Mouse (Mus musculus) MEL (cell line): Measurements from ENCODE around the gene Caskin1. TPM values are rescaled to one million over a fixed set of nuclear protein-coding genes. Genes with fewer than 3 reads are reported as not detected.

Source experiments
- DNase-seq: peaks from one replicate; pipeline ENCODE4 v3.0.0; 2011; ENCODE audit warnings: low read depth, low spot score
- H3K27ac ChIP-seq: 2 replicates; pipeline ENCODE4 v1.5.1; 2012; ENCODE audit warnings: low read depth, mild to moderate bottlenecking, control low read depth, low read length, moderate library complexity; ENCODE audit not compliant: control insufficient read depth
- H3K27me3 ChIP-seq, 2 experiments: fragments of 150-350 bp in 1 of 2; sonication (generic) in 1 of 2; 2 replicates each; pipeline ENCODE4 v1.6.1; 2012; ENCODE audit warnings: low read length in 2 of 2, mild to moderate bottlenecking in 2 of 2, improper control_type of control experiment in 1 of 2, moderate library complexity in 1 of 2; ENCODE audit not compliant: insufficient read depth in 2 of 2, control insufficient read depth in 1 of 2
- H3K36me3 ChIP-seq, 2 experiments: 2 replicates each; pipeline ENCODE4 v1.6.1; 2012 to 2014; ENCODE audit warnings: low read length in 2 of 2, improper control_type of control experiment in 1 of 2, inconsistent platforms in 1 of 2, mild to moderate bottlenecking in 1 of 2; ENCODE audit not compliant: insufficient read depth in 2 of 2, control insufficient read depth in 1 of 2
- H3K4me1 ChIP-seq, 2 experiments: fragments of 150-350 bp in 1 of 2; sonication (generic) in 1 of 2; 2 replicates each; pipeline ENCODE4 v1.6.1; 2012; ENCODE audit warnings: low read length in 2 of 2, improper control_type of control experiment in 1 of 2, mild to moderate bottlenecking in 1 of 2; ENCODE audit not compliant: insufficient read depth in 2 of 2, control insufficient read depth in 1 of 2
- H3K4me3 ChIP-seq, 2 experiments: fragments of 150-350 bp in 1 of 2; sonication (generic) in 1 of 2; 2 replicates each; pipeline ENCODE4 v1.5.1; 2012; ENCODE audit warnings: low read depth in 2 of 2, low read length in 2 of 2, mild to moderate bottlenecking in 2 of 2, moderate library complexity in 2 of 2, control low read depth in 1 of 2, improper control_type of control experiment in 1 of 2; ENCODE audit not compliant: control insufficient read depth in 1 of 2, insufficient read depth in 1 of 2
- H3K79me2 ChIP-seq: 2 replicates; pipeline ENCODE4 v1.6.1; 2012; ENCODE audit warnings: mild to moderate bottlenecking, low read length, moderate library complexity; ENCODE audit not compliant: control insufficient read depth, poor library complexity, insufficient read depth
- H3K9ac ChIP-seq: 2 replicates; pipeline ENCODE4 v1.6.1; 2012; ENCODE audit warnings: low read depth, mild to moderate bottlenecking, control low read depth, low read length, moderate library complexity; ENCODE audit not compliant: control insufficient read depth, poor library complexity, severe bottlenecking
- H3K9me3 ChIP-seq: fragments of 150-350 bp; sonication (generic); replicated peaks from 2 replicates; pipeline ENCODE4 v1.6.1; 2012; ENCODE audit warnings: mild to moderate bottlenecking, low read length, improper control_type of control experiment, moderate library complexity; ENCODE audit not compliant: insufficient read depth
- BHLHE40 ChIP-seq: IDR thresholded peaks from 2 replicates; pipeline ENCODE4 v1.6.1; 2012; ENCODE audit warnings: low read depth, mild to moderate bottlenecking, inconsistent platforms, low read length, improper control_type of control experiment, borderline replicate concordance
- CTCF ChIP-seq, 3 experiments: IDR thresholded peaks in 2 of 3; conservative IDR thresholded peaks in 1 of 3; 2 replicates each; pipeline ENCODE4 v1.5.1; 2011 to 2012; ENCODE audit warnings: low read length in 3 of 3, low read depth in 2 of 3, mild to moderate bottlenecking in 2 of 3, improper control_type of control experiment in 1 of 3, inconsistent platforms in 1 of 3, mixed read lengths in 1 of 3, moderate library complexity in 1 of 3; ENCODE audit not compliant: control insufficient read depth in 1 of 3, insufficient read depth in 1 of 3, poor library complexity in 1 of 3, severe bottlenecking in 1 of 3
- E2F4 ChIP-seq: IDR thresholded peaks from 2 replicates; pipeline ENCODE4 v1.6.1; 2011; ENCODE audit warnings: low read depth, low read length, improper control_type of control experiment, borderline replicate concordance
- ELF1 ChIP-seq: IDR thresholded peaks from 2 replicates; pipeline ENCODE4 v1.6.1; 2014; ENCODE audit warnings: low read depth, mild to moderate bottlenecking, inconsistent platforms, low read length, improper control_type of control experiment, moderate library complexity
- EP300 ChIP-seq, 2 experiments: IDR thresholded peaks; 2 replicates each; pipeline ENCODE4 v1.6.1; 2011; ENCODE audit warnings: improper control_type of control experiment in 2 of 2, low read length in 2 of 2, low read depth in 1 of 2, mild to moderate bottlenecking in 1 of 2
- ETS1 ChIP-seq: IDR thresholded peaks from 2 replicates; pipeline ENCODE4 v1.6.1; 2012; ENCODE audit warnings: low read depth, mild to moderate bottlenecking, inconsistent platforms, low read length, improper control_type of control experiment, moderate library complexity
- GABPA ChIP-seq: IDR thresholded peaks from 2 replicates; pipeline ENCODE4 v1.6.1; 2012; ENCODE audit warnings: low read depth, mild to moderate bottlenecking, inconsistent platforms, low read length, improper control_type of control experiment, moderate library complexity
- GATA1 ChIP-seq: IDR thresholded peaks from 2 replicates; pipeline ENCODE4 v1.6.1; 2011; ENCODE audit warnings: low read depth, low read length, improper control_type of control experiment
- HCFC1 ChIP-seq: IDR thresholded peaks from 2 replicates; pipeline ENCODE4 v1.6.1; 2012; ENCODE audit warnings: low read depth, mild to moderate bottlenecking, inconsistent platforms, low read length, improper control_type of control experiment, moderate library complexity
- KAT2A ChIP-seq: conservative IDR thresholded peaks from 2 replicates; pipeline ENCODE4 v1.6.1; 2012; ENCODE audit warnings: low read depth, low read length, improper control_type of control experiment, inconsistent platforms
- MAX ChIP-seq: IDR thresholded peaks from 2 replicates; pipeline ENCODE4 v1.6.1; 2011; ENCODE audit warnings: low read length, improper control_type of control experiment
- MAZ ChIP-seq: IDR thresholded peaks from 2 replicates; pipeline ENCODE4 v1.6.1; 2012; ENCODE audit warnings: low read depth, mild to moderate bottlenecking, inconsistent platforms, low read length, improper control_type of control experiment
- MEF2A ChIP-seq: IDR thresholded peaks from 2 replicates; pipeline ENCODE4 v1.6.1; 2014; ENCODE audit warnings: low read depth, mild to moderate bottlenecking, inconsistent platforms, low read length, improper control_type of control experiment; ENCODE audit not compliant: poor library complexity, insufficient replicate concordance, severe bottlenecking; ENCODE audit errors: extremely low read depth
- MYB ChIP-seq: IDR thresholded peaks from 2 replicates; pipeline ENCODE4 v1.6.1; 2011; ENCODE audit warnings: mild to moderate bottlenecking, low read depth, low read length, improper control_type of control experiment
- MYC ChIP-seq: IDR thresholded peaks from 2 replicates; pipeline ENCODE4 v1.6.1; 2011; ENCODE audit warnings: low read depth, mild to moderate bottlenecking, low read length, improper control_type of control experiment, moderate library complexity
- NELFE ChIP-seq: IDR thresholded peaks from 2 replicates; pipeline ENCODE4 v1.6.1; 2011; ENCODE audit warnings: low read depth, low read length, improper control_type of control experiment
- NRF1 ChIP-seq: IDR thresholded peaks from 2 replicates; pipeline ENCODE4 v1.6.1; 2014; ENCODE audit warnings: low read depth, mild to moderate bottlenecking, inconsistent platforms, low read length, improper control_type of control experiment, moderate library complexity; ENCODE audit not compliant: poor library complexity, insufficient read depth, severe bottlenecking
- POLR2AphosphoS2 ChIP-seq: IDR thresholded peaks from 2 replicates; pipeline ENCODE4 v1.6.1; 2011; ENCODE audit warnings: low read length, improper control_type of control experiment
- RAD21 ChIP-seq: IDR thresholded peaks from 2 replicates; pipeline ENCODE4 v1.6.1; 2011; ENCODE audit warnings: mild to moderate bottlenecking, low read depth, low read length, improper control_type of control experiment
- RCOR1 ChIP-seq: IDR thresholded peaks from 2 replicates; pipeline ENCODE4 v1.6.1; 2012; ENCODE audit warnings: low read depth, mild to moderate bottlenecking, inconsistent platforms, low read length, improper control_type of control experiment
- SIN3A ChIP-seq: IDR thresholded peaks from 2 replicates; pipeline ENCODE4 v1.6.1; 2012; ENCODE audit warnings: low read length, improper control_type of control experiment, inconsistent platforms
- SMC3 ChIP-seq: IDR thresholded peaks from 2 replicates; pipeline ENCODE4 v1.6.1; 2011; ENCODE audit warnings: low read depth, low read length, improper control_type of control experiment
- TBP ChIP-seq: IDR thresholded peaks from 2 replicates; pipeline ENCODE4 v1.8.0; 2011; ENCODE audit warnings: low read depth, low read length, improper control_type of control experiment
- UBTF ChIP-seq: IDR thresholded peaks from 2 replicates; pipeline ENCODE4 v1.6.1; 2012; ENCODE audit warnings: low read depth, mild to moderate bottlenecking, inconsistent platforms, low read length, improper control_type of control experiment, moderate library complexity, borderline replicate concordance; ENCODE audit not compliant: insufficient read depth
- USF1 ChIP-seq: IDR thresholded peaks from 2 replicates; pipeline ENCODE4 v1.6.1; 2014; ENCODE audit warnings: low read depth, mild to moderate bottlenecking, inconsistent platforms, low read length, improper control_type of control experiment, moderate library complexity
- ZC3H11A ChIP-seq: IDR thresholded peaks from 2 replicates; pipeline ENCODE4 v1.6.1; 2012; ENCODE audit warnings: low read depth, mild to moderate bottlenecking, inconsistent platforms, low read length, improper control_type of control experiment
- ZKSCAN1 ChIP-seq: IDR thresholded peaks from 2 replicates; pipeline ENCODE4 v1.6.1; 2012; ENCODE audit warnings: low read depth, mild to moderate bottlenecking, inconsistent platforms, low read length, improper control_type of control experiment, moderate library complexity
- ZMIZ1 ChIP-seq: IDR thresholded peaks from 2 replicates; pipeline ENCODE4 v1.6.1; 2012; ENCODE audit warnings: low read depth, mild to moderate bottlenecking, inconsistent platforms, low read length, improper control_type of control experiment, moderate library complexity
- ZNF384 ChIP-seq: IDR thresholded peaks from 2 replicates; pipeline ENCODE4 v1.6.1; 2012; ENCODE audit warnings: low read depth, mild to moderate bottlenecking, inconsistent platforms, low read length, improper control_type of control experiment
- polyA plus RNA-seq, 2 experiments: library from polyadenylated mRNA; stranded (reverse) in 1 of 2; unstranded in 1 of 2; fragments of >175 nt in 1 of 2; fragments of >200 nt in 1 of 2; gene quantifications; 2 replicates each; pipeline versions ENCODE4 v1.2.1 to v1.2.4; 2012; ENCODE audit warnings: low replicate concordance in 2 of 2, low read depth in 1 of 2; ENCODE audit not compliant: insufficient read length in 2 of 2, insufficient read depth in 1 of 2, missing spikeins in 1 of 2
- total RNA-seq: library from RNA; depleted of rRNA; stranded (reverse); fragments of 300-350 nt; gene quantifications from 2 replicates; pipeline ENCODE4 v1.2.3, GENCODE M21; 2012

The Caskin1 gene
- total and polyA plus RNA-seq, 3 experiments = 0.04 to 0.38 TPM; not detected in 1

- Histone ChIP-seq H3K27me3 (peaks cover 6 to 25% of the 10 kb centered on the region in 2 experiments), H3K79me2 (no peaks in the 10 kb centered on the region)
These were observed 2.0 kb downstream of the Caskin1 start for GRCm38 (mm10) chr17:24490399-24490798.

GRCm38 (mm10) chr17:24494627-24495335, 6.4 kb downstream of the Caskin1 start:
- peak; percentile 74 for DNase-seq
- H3K27ac ChIP-seq = no peak overlapping the region
- H3K9me3 ChIP-seq = no peaks in the 10 kb centered on the region
- H3K4me3 ChIP-seq = no peak overlapping the region
- no peaks in the 10 kb centered on the region for H3K4me1 ChIP-seq
- H3K79me2 ChIP-seq = no peaks in the 10 kb centered on the region
- no peak overlapping the region for H3K9ac ChIP-seq
- H3K27me3 ChIP-seq = peaks cover 1% of the 10 kb centered on the region in 2 experiments; a peak in 1 of 4 replicates
- no peaks in the 10 kb centered on the region for H3K36me3 ChIP-seq
- TF ChIP-seq MEF2A (no peak), GATA1 (peak; percentile 58; the same call in 1 of the 2 replicates), POLR2AphosphoS2 (no peak), CTCF (IDR thresholded peaks at IDR 0.05 in 2 of 3, conservative IDR thresholded peaks at IDR 0.05 in 1 of 3; ENCODE audit: control insufficient read depth in 1 of 3, insufficient read depth in 1 of 3, low read depth in 2 of 3, low read length in 3 of 3, poor library complexity in 1 of 3, severe bottlenecking in 1 of 3) (peak; percentile 61 to 91 (median 73)), RAD21 (peak; percentile 85), ZKSCAN1 (no peak), SMC3 (peak; percentile 83), ELF1 (no peak), SIN3A (0 out of 2 replicates have a peak, but pooled peaks have one; percentile 34), ZC3H11A (peak; percentile 66), RCOR1 (no peak), HCFC1 (no peak), ZMIZ1 (no peak), EP300 (IDR thresholded peaks at IDR 0.05; ENCODE audit: low read depth in 1 of 2, low read length in 2 of 2) (no peak), MYC (no peak), NELFE (no peak), NRF1 (no peak), USF1 (no peak), UBTF (no peak)

More at GRCm38 (mm10) chr17:24490399-24490798, 2.0 kb downstream of the Caskin1 start:
- H3K27ac ChIP-seq = no peak overlapping the region
- no peaks in the 10 kb centered on the region for H3K9me3 ChIP-seq
- H3K36me3 ChIP-seq = no peaks in the 10 kb centered on the region
- TF ChIP-seq MAX = no peak
- no peak for TF ChIP-seq MYB
- TF ChIP-seq TBP = no peak
- no peak for TF ChIP-seq ZKSCAN1
- TF ChIP-seq BHLHE40 = no peak
- TF ChIP-seq RCOR1 = no peak
- no peak for TF ChIP-seq MYC
- TF ChIP-seq GABPA = no peak
- TF ChIP-seq E2F4 = no peak
- TF ChIP-seq ETS1 = no peak
- no peak for TF ChIP-seq HCFC1
- no peak for TF ChIP-seq ZNF384
- TF ChIP-seq GATA1 = no peak
- TF ChIP-seq SMC3 = no peak
- no peak for TF ChIP-seq MAZ
- no peak for TF ChIP-seq KAT2A
- no peak for DNase-seq
- no peak overlapping the region for H3K4me3 ChIP-seq
- H3K4me1 ChIP-seq = no peaks in the 10 kb centered on the region
- H3K9ac ChIP-seq = no peak overlapping the region
